8 mouse cellular contexts compared by ENCODE assay signal in genomic region chr7:142316558-142316957, GRCm38 (mm10). TPM values are rescaled to one million over a fixed set of nuclear protein-coding genes. Genes with fewer than 3 reads are reported as not detected.
DNase-seq lines count a peak whose midpoint lies in the region; ATAC-seq lines count a peak whose summit lies in the region.
"Had no signal": no experiment of that assay in that cellular context is flagged by ENCODE, and none has a peak within 500 bp of the region (broad histone marks: within the 10 kb centered on the region; RNA-seq: fewer than 3 reads in every experiment).

No protein-coding gene starts in this region.

- H3K4me1 ChIP-seq in heart, embryonic 10.5 days: peaks cover 54% of the 10 kb centered on the region
- peaks cover 10% of the 10 kb centered on the region for H3K4me1 ChIP-seq in midbrain, embryonic 12.5 days

- no peaks in the 10 kb centered on the region for H3K36me3 ChIP-seq in heart, embryonic 10.5 days
- H3K36me3 ChIP-seq in midbrain, embryonic 12.5 days: no peaks in the 10 kb centered on the region
- H3K36me3 ChIP-seq: hindbrain, embryonic 15.5 days had no signal

- H3K4me3 ChIP-seq in heart, embryonic 10.5 days: no peak overlapping the region
- no peak overlapping the region for H3K4me3 ChIP-seq in midbrain, embryonic 12.5 days
- H3K4me3 ChIP-seq: hindbrain, embryonic 15.5 days had no signal

- ATAC-seq in midbrain, embryonic 12.5 days (ENCODE audit: low FRiP score, low read depth): peak; percentile 34; the same call in 1 of the 2 replicates

- H3K27ac ChIP-seq in heart, embryonic 10.5 days: peak overlapping the region; percentile 82
- no peak overlapping the region for H3K27ac ChIP-seq in midbrain, embryonic 12.5 days (replicated peaks)
- H3K27ac ChIP-seq: hindbrain, embryonic 15.5 days had no signal

- no peaks in the 10 kb centered on the region for H3K27me3 ChIP-seq in heart, embryonic 10.5 days (ENCODE audit: insufficient read depth, poor library complexity, severe bottlenecking)
- H3K27me3 ChIP-seq in midbrain, embryonic 12.5 days: no peaks in the 10 kb centered on the region; the same call in 1 of the 2 replicates
- H3K27me3 ChIP-seq: hindbrain, embryonic 15.5 days had no signal

- H3K9me3 ChIP-seq in heart, embryonic 10.5 days: no peaks in the 10 kb centered on the region
- H3K9me3 ChIP-seq in midbrain, embryonic 12.5 days: no peaks in the 10 kb centered on the region
- H3K9me3 ChIP-seq: hindbrain, embryonic 15.5 days had no signal

- 22% methylated on average over 6 of the region's 6 CpGs for WGBS in heart, embryonic 10.5 days
- WGBS in midbrain, embryonic 12.5 days: 44% methylated on average over 6 of the region's 6 CpGs

- no peak overlapping the region for H3K4me2 ChIP-seq in midbrain, embryonic 12.5 days (replicated peaks)
- H3K4me2 ChIP-seq: hindbrain, embryonic 15.5 days had no signal

- DNase-seq in spleen, adult 12 weeks (ENCODE audit: low spot score): peak; percentile 20
- DNase-seq in spleen, postnatal 36 days (ENCODE audit: low spot score in 2 of 2): no peak
- peak; percentile 34 for DNase-seq in c-Kit-positive CD71-negative TER-119-negative erythroid progenitor cells, embryonic 14.5 days (ENCODE audit: low read depth)
- no peak for DNase-seq in heart, embryonic 10.5 days (ENCODE audit: low spot score)
- peak; percentile 7 to 50 for DNase-seq in kidney, postnatal 36 days
- DNase-seq in thymus, postnatal 14 days: peak; percentile 64

- H3K9ac ChIP-seq in midbrain, embryonic 12.5 days (replicated peaks): no peak overlapping the region
- H3K9ac ChIP-seq: hindbrain, embryonic 15.5 days had no signal

RNA-seq across cellular contexts. Expression of gene Krtap5-4, which starts 13.2 kb away (rescaled TPM):
- polyA plus RNA-seq in heart, embryonic 10.5 days (2016; fragmentation: Nextera tagmentation; extraction: Ambion mirVana): 0.34 TPM in 1 of 2 replicates, not detected in the other
- not detected in 2 replicates for polyA plus RNA-seq in midbrain, embryonic 12.5 days (2016; fragmentation: Nextera tagmentation; extraction: Ambion mirVana)
- polyA plus RNA-seq: hindbrain, embryonic 15.5 days had no signal

RNA-seq across cellular contexts. Expression of gene Krtap5-1, which starts 19.6 kb away (rescaled TPM):
- polyA plus RNA-seq in heart, embryonic 10.5 days (2016; fragmentation: Nextera tagmentation; extraction: Ambion mirVana): not detected in 2 replicates
- polyA plus RNA-seq in midbrain, embryonic 12.5 days (2016; fragmentation: Nextera tagmentation; extraction: Ambion mirVana): not detected in 2 replicates
- polyA plus RNA-seq: hindbrain, embryonic 15.5 days had no signal

RNA-seq across cellular contexts. Expression of gene Gm4559, which starts 42.4 kb away (rescaled TPM):
- polyA plus RNA-seq in heart, embryonic 10.5 days (2016; fragmentation: Nextera tagmentation; extraction: Ambion mirVana): not detected in 2 replicates
- polyA plus RNA-seq in midbrain, embryonic 12.5 days (2016; fragmentation: Nextera tagmentation; extraction: Ambion mirVana): not detected in 2 replicates
- polyA plus RNA-seq: hindbrain, embryonic 15.5 days had no signal

RNA-seq across cellular contexts. Expression of gene Ifitm10, which starts 57.0 kb away (rescaled TPM):
- 7.7 and 12.5 TPM in 2 replicates for polyA plus RNA-seq in heart, embryonic 10.5 days (2016; fragmentation: Nextera tagmentation; extraction: Ambion mirVana)
- polyA plus RNA-seq in midbrain, embryonic 12.5 days (2016; fragmentation: Nextera tagmentation; extraction: Ambion mirVana): 0.43 and 0.63 TPM in 2 replicates

RNA-seq across cellular contexts. Expression of gene Gm2431, which starts 58.4 kb away (rescaled TPM):
- not detected in 2 replicates for polyA plus RNA-seq in heart, embryonic 10.5 days (2016; fragmentation: Nextera tagmentation; extraction: Ambion mirVana)
- not detected in 2 replicates for polyA plus RNA-seq in midbrain, embryonic 12.5 days (2016; fragmentation: Nextera tagmentation; extraction: Ambion mirVana)
- polyA plus RNA-seq: hindbrain, embryonic 15.5 days had no signal

Comparison
In these comparisons a context has a peak if more than half of its experiments do, and no peak if none do; other contexts are left out.
1. DNase-seq: peak in spleen, adult 12 weeks (single experiment), c-Kit-positive CD71-negative TER-119-negative erythroid progenitor cells, embryonic 14.5 days (single experiment), kidney, postnatal 36 days (2 of 2) and thymus, postnatal 14 days (single experiment); none in spleen, postnatal 36 days (0 of 2) and heart, embryonic 10.5 days (single experiment).